Mouse (Mus musculus) thymus, adult 2 months (tissue): ENCODE results near the gene Man1c1. TPM values are rescaled to one million over a fixed set of nuclear protein-coding genes. Genes with fewer than 3 reads are reported as not detected.
A peak's percentile ranks its signal among the peaks of the same experiment; 100 is the strongest.

Experiments
- DNase-seq: peaks from one replicate; pipeline ENCODE4 v3.0.0; 2021
- H3K27ac ChIP-seq: fragments of 200-500 bp; 2 replicates; pipeline ENCODE4 v1.5.1; 2012; ENCODE audit warnings: low read length, control low read depth; ENCODE audit not compliant: control insufficient read depth, insufficient read depth
- H3K27me3 ChIP-seq: fragments of 200-500 bp; 2 replicates; pipeline ENCODE4 v1.6.1; 2012; ENCODE audit warnings: mild to moderate bottlenecking, low read length, moderate library complexity, mixed read lengths; ENCODE audit not compliant: control insufficient read depth, insufficient read depth
- H3K36me3 ChIP-seq: fragments of 200-500 bp; 2 replicates; pipeline ENCODE4 v1.6.1; 2012; ENCODE audit warnings: mild to moderate bottlenecking, low read length, moderate library complexity; ENCODE audit not compliant: control insufficient read depth, insufficient read depth
- H3K4me1 ChIP-seq: fragments of 200-500 bp; replicated peaks from 2 replicates; pipeline ENCODE4 v1.6.1; 2012; ENCODE audit warnings: low read length; ENCODE audit not compliant: control insufficient read depth, insufficient read depth
- H3K4me3 ChIP-seq: fragments of 200-500 bp; 2 replicates; pipeline ENCODE4 v1.5.1; 2012; ENCODE audit warnings: mild to moderate bottlenecking, low read length, control low read depth, moderate library complexity; ENCODE audit not compliant: control insufficient read depth, insufficient read depth
- CTCF ChIP-seq: fragments of 200-500 bp; IDR thresholded peaks from 2 replicates; pipeline ENCODE4 v1.5.1; 2012; ENCODE audit warnings: mild to moderate bottlenecking, control low read depth, low read length, moderate library complexity, borderline replicate concordance; ENCODE audit not compliant: control insufficient read depth, poor library complexity, insufficient read depth; ENCODE audit errors: extremely low read depth
- POLR2A ChIP-seq: fragments of 200-500 bp; IDR thresholded peaks from 2 replicates; pipeline ENCODE4 v1.6.1; 2012; ENCODE audit warnings: mild to moderate bottlenecking, low read length, control low read depth, moderate library complexity; ENCODE audit not compliant: control insufficient read depth, poor library complexity, insufficient read depth; ENCODE audit errors: extremely low read depth
- WGBS: fragments of 180-500 bp; shearing (Covaris S2); methylation state at CpG from one replicate; pipeline ENCODE4 v1.1.7; 2018; 5-methylcytosine and 5-hydroxymethylcytosine counted together
- polyA plus RNA-seq: library from polyadenylated mRNA; depleted of rRNA; stranded (reverse); fragments of >200 nt; gene quantifications from 2 replicates; pipeline ENCODE4 v1.2.3, GENCODE M21; 2012

Gene Man1c1
- polyA plus RNA-seq, 1 experiment: 5.5 TPM

- Histone ChIP-seq H3K4me3 (no peak overlapping the region), H3K4me1 (peaks cover 5% of the 10 kb centered on the region), H3K27ac (no peak overlapping the region), H3K36me3 (no peaks in the 10 kb centered on the region), H3K27me3 (no peaks in the 10 kb centered on the region)
- DNase-seq: no peak
- 90% methylated on average over 27 of the region's 27 CpGs for WGBS
- TF ChIP-seq CTCF: no peak
- TF ChIP-seq POLR2A: no peak
Observed at GRCm38 (mm10) chr4:134659354-134660301, 44.5 kb downstream of the Man1c1 start.

GRCm38 (mm10) chr4:134657473-134657872 lies 46.6 kb downstream of the Man1c1 start:
- WGBS: 96% methylated on average over 5 of the region's 5 CpGs
- H3K27me3 ChIP-seq: no peaks in the 10 kb centered on the region

GRCm38 (mm10) chr4:134654391-134654790 lies 49.7 kb downstream of the Man1c1 start:
- Histone ChIP-seq H3K4me3 (no peak overlapping the region), H3K27ac (no peak overlapping the region), H3K36me3 (no peaks in the 10 kb centered on the region), H3K27me3 (no peaks in the 10 kb centered on the region), H3K4me1 (peaks cover 15% of the 10 kb centered on the region)
- DNase-seq: peak; percentile 9
- 5% methylated on average over 6 of the region's 6 CpGs for WGBS
- no peak for TF ChIP-seq POLR2A
- TF ChIP-seq CTCF: no peak

More at GRCm38 (mm10) chr4:134657473-134657872, 46.6 kb downstream of the Man1c1 start:
- no peak for TF ChIP-seq CTCF
- no peak for TF ChIP-seq POLR2A
- Histone ChIP-seq H3K4me3 (no peak overlapping the region), H3K27ac (no peak overlapping the region), H3K36me3 (no peaks in the 10 kb centered on the region), H3K4me1 (peaks cover 15% of the 10 kb centered on the region)
- DNase-seq: no peak

- TF ChIP-seq POLR2A: no peak
- TF ChIP-seq CTCF: no peak
- H3K4me1 ChIP-seq: peaks cover 15% of the 10 kb centered on the region
- no peaks in the 10 kb centered on the region for H3K27me3 ChIP-seq
- no peak overlapping the region for H3K4me3 ChIP-seq
- 95% methylated on average over 4 of the region's 4 CpGs for WGBS
- H3K27ac ChIP-seq: no peak overlapping the region
- no peaks in the 10 kb centered on the region for H3K36me3 ChIP-seq
- no peak for DNase-seq
Observed at GRCm38 (mm10) chr4:134652720-134653119, 51.4 kb downstream of the Man1c1 start.

- WGBS: 46% methylated on average over 2 of the region's 2 CpGs
- no peaks in the 10 kb centered on the region for H3K36me3 ChIP-seq
- no peaks in the 10 kb centered on the region for H3K27me3 ChIP-seq
- H3K4me3 ChIP-seq: no peak overlapping the region
- no peak overlapping the region for H3K27ac ChIP-seq
- peaks cover 15% of the 10 kb centered on the region for H3K4me1 ChIP-seq
- no peak for DNase-seq
- TF ChIP-seq POLR2A: no peak
- TF ChIP-seq CTCF: no peak
Observed at GRCm38 (mm10) chr4:134652151-134652550, 51.9 kb downstream of the Man1c1 start.

DNA sequence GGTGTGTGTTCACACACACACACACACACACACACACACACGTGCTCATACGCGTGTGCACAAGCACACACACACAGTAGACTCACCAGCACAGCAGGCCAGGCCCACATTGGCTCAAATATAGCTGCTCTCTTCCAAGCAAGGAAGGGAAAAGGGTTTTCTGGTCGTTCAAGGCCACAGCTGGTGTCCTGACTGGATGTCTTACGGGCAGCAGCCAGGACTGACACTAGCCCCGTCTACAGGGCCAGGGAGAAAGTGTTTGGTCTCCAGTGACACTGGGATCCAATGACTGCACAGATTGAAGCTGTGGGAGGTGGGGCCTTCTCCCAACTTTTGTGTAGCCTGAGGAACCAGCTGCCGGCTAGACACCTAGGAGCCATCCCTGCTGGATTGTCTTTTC lies 52.7 kb downstream of the Man1c1 start:
- WGBS: 91% methylated on average over 7 of the region's 7 CpGs
- DNase-seq: no peak

More for the DNA sequence above, 52.7 kb downstream of the Man1c1 start:
- Histone ChIP-seq H3K27ac (no peak overlapping the region), H3K4me1 (peaks cover 15% of the 10 kb centered on the region), H3K27me3 (no peaks in the 10 kb centered on the region), H3K4me3 (no peak overlapping the region), H3K36me3 (no peaks in the 10 kb centered on the region)
- TF ChIP-seq POLR2A (no peak), CTCF (no peak)
